Mouse (Mus musculus) testis, adult 2 months (tissue): ENCODE results near the gene Emc8.

Experiments used
- CTCF ChIP-seq: fragments of 200-500 bp; IDR thresholded peaks from 2 replicates; pipeline ENCODE4 v1.5.1; 2012; ENCODE audit warnings: low read depth, mild to moderate bottlenecking, inconsistent platforms, low read length, moderate library complexity; ENCODE audit not compliant: control insufficient read depth, insufficient read depth, insufficient replicate concordance
- POLR2A ChIP-seq: fragments of 200-500 bp; IDR thresholded peaks from 2 replicates; pipeline ENCODE4 v1.6.1; 2012; ENCODE audit warnings: low read depth, mild to moderate bottlenecking, inconsistent platforms, low read length, moderate library complexity; ENCODE audit not compliant: control insufficient read depth

DNA sequence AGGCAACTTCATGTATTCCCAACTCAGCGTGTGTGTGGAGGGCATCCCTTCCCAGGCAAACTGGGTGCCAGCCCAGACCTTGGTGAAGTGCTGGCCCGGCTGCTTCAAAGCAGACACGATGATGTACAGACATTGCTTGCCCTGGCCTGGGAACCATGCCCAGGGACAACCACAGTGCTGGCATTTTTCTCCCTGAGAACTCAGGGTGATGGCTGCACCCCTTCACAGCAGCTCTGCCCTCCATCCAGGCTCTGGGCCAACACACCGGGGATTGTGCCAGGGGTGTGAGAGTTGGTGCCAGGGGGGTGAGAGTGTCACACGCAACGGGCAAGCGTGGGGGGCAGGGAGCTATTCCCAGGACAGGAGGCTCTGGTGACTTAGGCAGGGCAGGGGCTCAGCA, 23.7 kb downstream of the Emc8 start:
- TF ChIP-seq CTCF (no peak), POLR2A (no peak)
